Mouse (Mus musculus) left cerebral cortex, postnatal 25 days (tissue): ENCODE measurements around the gene Mfap2. TPM values are rescaled to one million over a fixed set of nuclear protein-coding genes. Genes with fewer than 3 reads are reported as not detected.

Experiments
- DNase-seq, 2 experiments: peaks; one replicate each; pipeline ENCODE4 v3.0.0; 2022; ENCODE audit warnings: low spot score in 2 of 2, mixed read lengths in 1 of 2
- intact Hi-C: fragments of 180-260 bp; cut with DNase I; formaldehyde crosslinking; loops from one replicate; pipeline ENCODE4 v1.15.1; 2025
- total RNA-seq, 2 experiments: library from RNA; stranded (reverse); gene quantifications; 2 replicates each; pipeline ENCODE4 v1.2.3; 2021

Gene Mfap2
- total RNA-seq, 2 experiments from 2014 or later = 4.4 to 4.5 TPM

DNA sequence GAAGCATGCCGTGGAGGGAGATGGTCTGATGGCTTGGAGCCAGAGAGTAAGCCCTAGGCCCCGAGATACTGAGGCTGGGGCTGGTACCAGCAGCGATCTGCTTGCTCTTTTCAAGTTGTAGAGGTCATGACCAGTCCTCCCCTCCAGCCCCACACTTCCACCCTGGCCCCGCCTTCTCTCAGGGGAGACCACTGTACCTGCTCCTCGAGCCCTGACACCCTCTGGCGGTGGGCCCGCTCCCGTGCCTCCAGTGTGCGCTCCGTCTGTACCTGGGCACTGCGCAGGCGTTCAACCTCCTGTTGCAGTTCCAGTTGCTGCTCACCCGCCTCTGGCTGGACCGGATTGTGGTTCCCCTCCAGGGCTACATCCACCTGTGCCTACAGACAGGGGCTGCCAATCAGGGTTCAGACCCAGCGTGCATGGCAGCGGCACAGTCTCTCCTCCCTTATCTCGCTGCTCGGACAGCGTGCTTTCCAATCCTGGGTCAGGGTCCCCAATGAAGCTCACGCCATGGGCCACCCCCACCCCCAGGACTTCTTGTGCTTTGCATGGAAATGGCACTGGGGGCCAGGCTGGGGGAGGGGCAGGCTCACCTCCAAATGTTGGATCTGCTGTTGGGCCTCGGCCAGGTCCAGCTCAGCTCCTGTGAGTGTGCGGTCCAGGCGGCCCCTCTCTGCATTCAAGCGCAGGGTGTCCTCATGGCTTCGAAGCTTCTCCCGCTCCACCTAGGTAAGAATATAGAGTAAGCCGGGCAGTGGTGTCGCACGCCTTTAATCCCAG, 7.6 kb downstream of the Mfap2 start:
- intact Hi-C loops = no loop called here
- no peak for DNase-seq

DNA sequence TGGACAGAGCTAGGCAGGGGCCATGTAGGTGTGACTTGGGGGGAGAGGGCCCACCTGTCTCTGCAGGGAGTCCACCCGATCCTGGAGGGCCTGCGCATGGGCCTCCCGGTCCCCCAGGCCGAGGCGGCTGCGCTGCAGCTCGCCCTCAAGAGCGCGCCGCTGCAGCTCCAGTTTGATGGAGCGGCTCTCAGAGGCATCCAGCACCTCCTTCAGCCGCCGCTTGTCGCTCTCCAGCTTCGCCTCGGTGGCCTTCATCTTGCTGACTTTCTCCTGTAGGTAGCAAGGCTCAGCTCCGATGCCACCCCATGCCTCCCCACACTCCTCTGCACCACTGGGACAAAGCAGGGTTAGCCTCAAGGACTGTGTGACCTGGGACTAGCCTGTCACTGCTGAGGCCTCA, 10.0 kb downstream of the Mfap2 start:
- intact Hi-C loops = no loop called here
- no peak for DNase-seq

DNA sequence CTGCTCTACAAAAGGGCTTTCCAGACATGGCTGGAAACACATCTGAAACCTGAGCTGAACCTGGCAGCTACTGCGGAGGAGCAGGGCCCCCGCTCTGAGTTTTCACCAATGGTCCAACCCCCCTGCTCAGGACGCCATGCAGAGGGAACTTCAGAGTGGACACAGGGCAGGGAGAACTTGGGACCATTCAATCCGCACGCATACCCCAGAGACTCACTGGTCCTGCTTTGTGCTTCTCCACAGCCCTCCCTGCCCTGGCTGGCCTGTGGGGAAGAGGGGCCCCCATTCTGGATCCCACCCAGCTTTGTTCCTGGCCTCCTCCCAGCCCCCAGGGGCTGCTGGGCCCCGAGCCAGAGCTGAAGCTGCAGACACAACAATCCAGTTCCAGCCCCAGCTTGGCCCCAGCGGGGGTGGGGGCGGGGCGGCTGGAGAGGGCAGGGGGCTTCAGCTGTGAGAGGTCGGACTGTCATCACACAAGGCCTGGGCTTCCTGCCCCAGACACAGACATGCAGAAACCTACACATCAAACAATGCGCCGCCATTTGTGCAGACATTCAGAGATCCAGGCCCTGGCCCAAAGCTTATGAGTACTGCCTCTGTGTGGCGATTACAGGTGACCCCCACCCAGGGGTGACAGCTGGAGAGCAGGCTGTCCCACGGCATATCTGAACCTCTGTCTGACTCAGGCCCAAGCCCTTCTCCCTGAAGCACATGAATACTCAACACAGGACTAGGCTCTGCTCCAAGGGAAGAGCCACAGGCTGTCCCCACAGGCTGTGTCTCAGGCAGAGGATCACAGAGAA, 10.8 kb downstream of the Mfap2 start:
- DNase-seq = no peak
- intact Hi-C loops = no loop called here

DNA sequence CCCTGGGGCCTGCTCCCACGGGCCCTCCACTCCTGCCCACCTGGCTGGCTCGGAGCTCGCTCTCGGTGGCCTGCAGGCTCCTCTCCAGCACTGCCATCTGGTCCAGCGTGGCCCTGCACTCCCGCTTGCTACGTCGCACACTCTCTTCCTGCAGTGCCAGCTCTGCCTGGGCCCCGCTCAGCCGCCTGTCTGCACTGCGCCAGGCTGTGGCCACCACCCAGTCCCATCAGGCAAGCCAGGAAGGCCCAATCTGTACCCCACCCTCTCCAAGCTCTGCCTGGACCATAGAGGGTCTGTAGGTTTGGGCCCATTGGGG, 11.4 kb downstream of the Mfap2 start:
- intact Hi-C loops = no loop called here
- no peak for DNase-seq

DNA sequence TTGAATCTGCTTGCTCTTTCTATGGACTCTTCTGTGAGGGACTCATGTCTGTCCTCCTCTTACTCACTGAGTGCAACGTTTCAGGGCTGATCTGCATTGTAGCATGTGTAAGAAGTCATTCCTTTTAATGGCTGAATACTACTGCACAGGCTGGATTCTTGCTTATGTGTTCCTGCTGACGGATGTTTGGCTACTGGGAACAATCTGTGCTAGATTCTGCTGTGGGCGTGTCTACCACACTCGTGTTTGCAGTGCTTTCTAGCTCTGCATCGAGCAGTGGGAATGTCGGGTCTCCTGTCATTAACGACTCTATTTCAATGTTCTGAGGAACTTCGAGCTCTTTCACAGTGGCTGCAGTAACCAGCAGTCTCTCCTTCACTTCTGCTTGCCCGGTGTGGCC, 13.8 kb downstream of the Mfap2 start:
- intact Hi-C loops = no loop called here
- peak in 1 of 2 experiments; percentile 55 for DNase-seq

DNA sequence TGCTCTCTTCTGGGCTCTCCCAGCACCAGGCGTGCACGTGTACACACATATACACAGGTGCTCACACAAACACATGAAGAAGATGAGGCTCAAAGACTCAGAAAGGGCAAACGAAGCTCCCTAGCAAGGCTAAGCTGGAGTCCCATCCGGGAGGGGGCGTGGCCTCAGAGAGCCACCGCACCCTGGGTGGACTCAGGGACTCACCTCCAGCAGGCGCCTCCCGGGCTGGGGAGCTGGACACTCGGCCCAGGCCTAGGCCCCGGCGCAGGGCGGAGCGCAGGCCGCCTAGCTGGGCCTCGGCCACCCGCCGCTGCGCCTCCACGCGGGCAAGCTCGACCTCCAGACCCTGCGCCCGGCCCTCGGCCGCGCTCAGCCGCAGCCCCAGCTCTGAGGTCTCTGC, 14.8 kb downstream of the Mfap2 start:
- intact Hi-C loops = no loop called here
- no peak for DNase-seq

DNA sequence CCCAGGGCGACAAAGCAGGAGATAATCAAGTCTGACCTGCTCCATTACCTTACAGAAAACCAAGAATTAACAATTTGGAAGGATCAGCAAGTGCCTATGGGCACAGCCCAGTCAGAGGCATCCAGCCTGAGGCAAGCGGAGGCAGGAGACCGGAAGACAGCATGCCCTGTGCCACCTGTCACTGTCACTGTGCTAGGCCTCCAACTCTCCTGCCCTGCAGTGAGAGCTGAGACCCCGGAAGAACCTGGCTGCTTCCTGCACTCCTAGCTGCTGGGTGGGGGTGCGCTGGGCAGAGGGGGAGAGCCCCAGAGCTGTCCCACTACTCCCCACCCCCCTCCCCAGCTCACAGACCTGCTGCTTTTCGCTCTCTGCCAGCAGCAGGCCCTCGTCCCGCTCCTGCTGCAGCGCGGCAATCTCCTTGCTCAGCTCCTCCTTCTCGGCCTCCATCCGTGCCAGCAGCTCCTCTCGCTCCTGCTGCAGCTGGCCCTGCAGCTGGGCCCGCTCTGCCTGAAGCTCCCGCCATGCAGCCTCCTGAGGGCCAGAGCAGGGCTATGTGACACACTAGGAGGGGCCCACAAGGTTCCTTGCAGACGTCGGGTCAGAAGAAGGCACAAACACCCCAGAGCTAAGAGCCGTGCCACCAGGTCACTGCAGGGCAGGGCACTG, 20.5 kb downstream of the Mfap2 start:
- no peak for DNase-seq

DNA sequence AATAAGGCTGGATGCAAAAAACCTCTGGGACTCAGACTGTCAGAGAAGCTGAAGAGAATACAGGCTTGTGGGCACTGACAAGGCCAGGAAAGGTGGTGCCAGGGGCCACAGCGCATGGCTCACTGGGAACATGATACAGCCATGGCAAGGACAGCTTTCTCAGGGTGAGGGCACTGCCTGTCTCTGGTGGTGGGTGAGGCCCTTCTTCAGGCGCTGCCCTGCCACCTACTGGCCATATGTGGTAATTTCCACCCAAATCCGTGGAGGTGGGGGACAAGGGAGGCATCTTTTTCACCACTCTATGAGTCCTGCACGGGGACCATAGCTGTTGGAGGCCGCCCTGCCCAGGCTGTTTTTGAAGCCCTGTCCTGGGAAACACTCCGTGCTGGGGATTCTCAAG, 21.5 kb downstream of the Mfap2 start:
- intact Hi-C loops = loop anchor here (1.0 to 5.0 kb wide), 2 partner anchors 49 to 67 kb away; no protein-coding TSS in a partner anchor

More for the DNA sequence above, 20.5 kb downstream of the Mfap2 start:
- intact Hi-C loops = loop anchor here (1.0 to 5.0 kb wide), 2 partner anchors 48 to 66 kb away; no protein-coding TSS in a partner anchor

DNA sequence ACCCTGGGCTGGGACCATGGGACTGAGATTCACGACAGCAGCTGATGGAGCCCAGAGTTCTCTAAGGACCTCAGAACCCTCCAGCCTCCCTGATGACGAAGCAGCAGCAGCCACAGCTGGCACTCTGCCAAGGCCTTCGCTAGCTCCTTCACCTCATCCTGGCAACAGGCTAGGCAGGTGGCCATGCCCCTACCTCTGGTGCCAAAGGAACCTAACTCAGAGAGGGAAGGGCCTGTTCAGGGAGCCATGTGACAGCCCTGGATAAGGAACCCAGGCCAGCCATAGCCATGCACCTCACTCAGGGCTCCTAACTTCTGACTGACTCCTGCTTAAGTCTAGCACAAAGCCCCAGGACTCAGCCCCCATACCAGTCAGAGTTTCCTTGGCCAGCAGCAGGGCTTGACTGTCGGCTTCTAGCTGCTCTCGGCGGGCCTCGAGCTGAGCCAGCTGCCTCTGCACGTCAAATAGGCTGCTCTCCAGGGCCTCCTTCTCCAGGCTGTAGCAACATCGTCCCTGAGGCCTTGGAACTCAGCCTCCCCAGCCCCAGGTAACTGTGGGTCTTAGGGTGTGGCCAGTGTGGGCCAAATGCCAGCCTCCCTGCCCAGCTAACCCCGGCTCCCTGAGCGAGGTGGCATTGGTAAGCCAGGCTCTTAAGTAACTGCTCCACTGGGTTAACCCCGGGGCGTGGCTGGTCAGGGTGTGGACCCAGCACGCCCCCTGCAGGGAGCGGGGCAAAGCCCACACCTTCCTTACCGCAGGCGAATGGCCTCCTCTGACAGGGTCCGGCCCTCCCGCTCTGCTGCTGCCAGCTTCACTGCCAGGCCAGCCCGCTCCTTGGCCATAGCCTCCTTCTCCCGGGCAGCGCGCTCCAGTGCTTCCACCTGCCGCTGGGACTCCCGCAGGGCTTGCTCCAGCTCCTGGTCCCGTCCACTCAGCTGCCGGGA, 23.7 kb downstream of the Mfap2 start:
- intact Hi-C loops = loop anchor here (5.0 kb wide), 1 partner anchor 52 kb away; no protein-coding TSS in a partner anchor
- no peak for DNase-seq

More for the DNA sequence above, 21.5 kb downstream of the Mfap2 start:
- DNase-seq = peak; percentile 79 to 84

DNA sequence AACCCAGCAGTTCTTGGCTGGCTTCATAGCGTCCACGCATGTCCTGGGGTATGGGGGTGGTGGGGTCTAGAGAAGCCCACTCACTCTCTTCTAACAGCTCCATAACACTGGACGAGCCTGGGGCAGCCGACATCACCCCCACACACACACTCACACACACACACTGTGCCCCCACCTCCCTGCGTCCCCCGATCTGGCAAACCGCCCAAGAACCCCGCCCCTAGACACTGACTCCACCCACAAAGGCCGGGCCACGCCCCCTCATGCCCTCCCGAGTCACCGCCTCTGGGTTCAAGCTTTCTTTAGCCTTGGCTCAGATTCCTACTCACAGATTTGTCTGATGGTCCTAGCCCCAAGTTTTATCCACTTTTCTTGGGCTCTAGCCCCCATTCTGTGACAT, 30.9 kb downstream of the Mfap2 start:
- DNase-seq = no peak
- intact Hi-C loops = no loop called here

DNA sequence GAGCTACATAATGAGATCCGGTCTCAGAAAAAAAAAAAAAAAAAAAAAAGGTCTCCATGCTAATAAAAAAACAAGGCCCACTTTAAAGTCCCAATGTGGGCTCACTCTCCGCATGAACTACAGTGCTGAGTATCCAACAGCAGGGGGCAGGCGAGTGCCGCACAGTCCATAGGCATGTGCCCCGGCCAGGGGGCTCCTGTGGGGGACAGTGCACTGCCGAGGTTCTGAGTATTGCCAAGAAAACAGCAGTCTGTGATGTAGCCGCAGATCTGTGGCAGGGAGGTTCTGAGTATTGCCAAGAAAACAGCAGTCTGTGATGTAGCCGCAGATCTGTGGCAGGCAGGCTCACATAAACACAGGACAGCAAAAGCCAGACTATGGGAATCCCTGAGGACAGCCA, 34.6 kb downstream of the Mfap2 start:
- peak in 1 of 2 experiments; percentile 40 for DNase-seq

DNA sequence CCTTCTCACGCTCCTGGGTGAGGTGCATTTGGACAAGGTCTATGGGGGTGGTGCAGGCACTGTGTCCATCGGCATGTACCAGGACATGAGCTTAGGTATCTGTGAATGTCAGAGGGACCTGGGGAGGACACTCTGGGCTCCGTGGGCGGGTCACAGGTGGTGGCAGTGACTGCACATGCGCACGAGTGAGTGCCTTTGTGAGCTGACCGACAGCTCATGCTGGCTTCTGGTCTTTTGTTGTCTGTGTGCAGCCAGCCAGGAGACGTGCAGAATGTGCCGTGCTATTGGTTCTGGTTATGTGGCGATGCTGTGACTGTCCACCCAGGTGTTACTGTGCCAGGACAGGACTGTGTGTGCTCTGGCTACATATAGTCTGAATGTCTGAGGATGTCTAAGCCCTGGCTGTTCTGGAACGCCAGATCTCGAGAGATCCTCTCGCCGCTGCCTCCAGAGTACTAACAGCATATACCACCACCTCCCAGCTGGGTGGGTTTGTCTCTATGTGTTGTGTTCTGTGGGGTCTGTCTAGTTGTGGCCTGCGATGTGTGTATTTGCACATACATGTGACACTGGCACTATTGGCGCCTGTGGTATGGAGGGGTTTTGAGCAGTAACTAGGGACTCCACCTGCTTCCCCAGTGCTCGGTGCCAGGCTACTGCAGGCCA, 38.7 kb downstream of the Mfap2 start:
- DNase-seq = no peak
- intact Hi-C loops = no loop called here

More for the DNA sequence above, 34.6 kb downstream of the Mfap2 start:
- intact Hi-C loops = loop anchor here (1.0 kb wide), 1 partner anchor 20 kb away; no protein-coding TSS in a partner anchor

DNA sequence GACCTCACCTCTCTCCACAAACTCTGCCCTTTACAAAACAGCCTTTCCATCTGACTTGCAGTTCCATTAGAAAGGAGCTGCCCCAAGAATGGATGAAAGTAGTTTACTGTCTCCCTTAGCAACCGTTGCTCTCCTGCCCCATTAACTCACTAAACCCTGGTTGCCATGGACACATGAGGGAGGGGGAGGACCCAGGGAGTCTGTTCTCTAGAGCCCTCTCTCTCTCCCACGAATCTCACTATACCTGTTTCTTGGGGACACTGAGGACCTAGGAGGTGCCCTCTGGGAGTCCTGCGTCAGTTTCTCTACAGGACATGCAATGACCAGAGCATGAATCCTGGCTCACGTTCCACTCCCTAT, 39.2 kb downstream of the Mfap2 start:
- intact Hi-C loops = no loop called here
- peak in 1 of 2 experiments; percentile 57 for DNase-seq

DNA sequence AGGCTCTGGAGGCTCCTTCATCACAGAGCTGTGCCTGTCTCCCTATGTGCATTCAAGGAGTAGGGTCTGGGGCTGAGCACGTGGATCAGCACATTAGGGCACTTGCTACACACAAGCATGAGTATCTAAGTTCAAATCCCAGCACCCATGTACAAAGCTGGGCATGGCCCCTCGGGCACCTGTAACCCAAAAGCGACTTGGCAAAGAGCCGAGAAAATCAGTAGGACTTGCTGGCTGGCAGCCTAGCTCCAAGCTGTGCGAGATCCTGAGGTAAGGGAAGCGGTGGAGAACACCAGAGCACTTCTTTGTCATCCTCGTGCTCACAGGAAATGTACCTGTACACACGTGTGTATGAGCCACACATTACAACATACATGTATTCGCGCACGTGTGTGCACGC, 42.2 kb downstream of the Mfap2 start:
- DNase-seq = no peak
- intact Hi-C loops = no loop called here

DNA sequence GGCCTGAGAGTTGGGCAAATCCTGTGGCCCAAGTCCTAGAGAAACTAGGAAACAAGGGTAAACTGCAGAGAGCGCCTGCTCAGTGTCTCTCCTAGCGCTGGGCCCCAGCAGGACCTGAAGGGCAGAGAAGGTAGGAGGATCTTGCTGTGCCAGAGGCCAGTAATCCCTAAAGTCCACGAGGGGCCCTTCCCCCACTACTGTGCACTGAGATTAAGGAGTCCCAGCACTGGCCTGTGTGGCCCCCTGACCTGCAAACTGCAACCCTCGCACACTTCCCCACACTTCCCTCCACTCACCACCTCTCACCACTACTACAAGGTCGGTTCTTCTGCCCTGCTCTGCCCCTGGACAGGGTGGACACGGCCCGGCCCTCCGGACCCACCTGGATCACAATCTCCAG, 42.9 kb downstream of the Mfap2 start:
- DNase-seq = no peak
- intact Hi-C loops = no loop called here

DNA sequence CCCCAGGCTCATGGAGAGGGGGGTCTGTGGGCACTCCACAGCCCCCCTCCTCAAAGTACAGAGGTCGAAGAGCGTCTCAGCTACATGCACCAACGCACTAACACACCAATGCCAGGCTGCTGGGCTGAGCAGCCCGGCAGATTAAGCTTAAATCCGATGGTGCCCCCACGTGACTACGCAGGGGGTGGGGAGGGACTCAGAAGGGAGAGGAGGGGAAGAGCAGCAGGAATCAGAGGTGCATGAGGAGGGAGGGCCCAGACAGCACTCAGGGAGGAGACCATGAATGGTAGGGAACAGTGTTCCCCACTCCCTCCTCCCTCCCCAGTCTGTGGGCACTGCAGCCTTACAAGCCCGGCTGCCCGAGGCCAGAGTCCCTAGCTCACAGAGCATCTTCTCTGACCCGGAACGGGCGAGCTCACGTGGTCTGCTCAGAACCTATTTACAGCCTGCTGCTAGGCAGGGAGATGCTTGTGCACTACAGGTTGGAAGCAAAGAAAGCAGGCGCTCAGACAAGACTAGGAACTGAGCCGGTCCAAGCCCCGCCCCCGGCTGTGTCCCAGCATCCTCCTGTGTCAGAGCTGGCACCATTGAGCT, 43.4 kb downstream of the Mfap2 start:
- peak; percentile 74 to 90 for DNase-seq
- intact Hi-C loops = no loop called here

DNA sequence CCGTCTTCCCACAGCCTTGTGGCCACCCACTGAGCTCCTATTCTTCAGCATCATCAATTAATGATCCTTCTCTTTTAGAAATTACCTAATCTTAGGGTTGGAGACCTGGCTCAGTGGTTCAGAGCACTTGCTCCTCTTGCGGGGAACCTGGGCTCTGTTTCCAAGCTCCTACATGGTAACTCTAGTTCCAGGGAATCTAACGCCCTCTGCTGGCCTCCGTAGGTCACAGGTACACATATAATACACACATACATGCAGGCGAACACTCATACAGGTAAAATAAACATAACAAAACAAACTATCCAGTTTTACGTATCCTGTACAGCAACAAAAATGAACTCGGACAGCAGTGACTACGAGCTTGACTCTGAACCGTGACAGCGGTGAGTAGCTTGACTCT, 46.8 kb downstream of the Mfap2 start:
- no peak for DNase-seq

DNA sequence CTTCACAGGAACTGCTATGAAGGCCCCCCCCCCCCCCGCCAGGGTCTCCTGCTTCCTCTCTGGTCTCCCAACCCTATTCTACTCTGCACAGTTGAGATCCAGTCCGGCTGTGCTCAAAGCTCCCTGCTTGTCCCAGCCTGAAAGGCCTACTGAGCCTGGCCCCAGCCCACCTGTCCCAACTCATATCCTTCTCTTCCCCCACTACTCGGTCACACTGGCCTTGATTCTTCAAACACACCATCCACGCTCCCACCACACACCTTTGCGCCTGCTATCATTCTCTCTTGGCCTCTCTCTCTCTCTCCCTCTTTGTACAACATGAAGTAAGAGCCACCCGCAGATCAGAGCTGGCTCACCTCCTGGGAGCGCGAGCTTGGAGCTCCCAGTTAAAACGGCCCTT, 48.6 kb downstream of the Mfap2 start:
- no peak for DNase-seq
- intact Hi-C loops = no loop called here

More for the DNA sequence above, 46.8 kb downstream of the Mfap2 start:
- intact Hi-C loops = no loop called here
